Mouse (Mus musculus) neural tube, embryonic 12.5 days (tissue): ENCODE measurements around the gene Cfl1. TPM values are rescaled to one million over a fixed set of nuclear protein-coding genes. Genes with fewer than 3 reads are reported as not detected.

Experiments used
- ATAC-seq: fragments of 200-750 bp; cut with Nextera tagmentation; 2 replicates; pipeline ENCODE4 v1.8.0; 2017; ENCODE audit warnings: low read depth, mild to moderate bottlenecking, moderate TSS enrichment, moderate library complexity; ENCODE audit not compliant: low FRiP score
- H3K27ac ChIP-seq: fragments of 300-500 bp; sonication (generic); 2 replicates; pipeline ENCODE4 v1.5.1; 2016
- H3K27me3 ChIP-seq: fragments of 300-500 bp; sonication (generic); replicated peaks from 2 replicates; pipeline ENCODE4 v1.6.1; 2016; ENCODE audit warnings: mild to moderate bottlenecking
- H3K36me3 ChIP-seq: fragments of 300-500 bp; sonication (generic); 2 replicates; pipeline ENCODE4 v1.6.1; 2016; ENCODE audit warnings: mild to moderate bottlenecking
- H3K4me1 ChIP-seq: fragments of 300-500 bp; sonication (generic); 2 replicates; pipeline ENCODE4 v1.6.1; 2016
- H3K4me2 ChIP-seq: fragments of 300-500 bp; sonication (generic); replicated peaks from 2 replicates; pipeline ENCODE4 v1.6.1; 2016; ENCODE audit warnings: mild to moderate bottlenecking
- H3K4me3 ChIP-seq: fragments of 300-500 bp; sonication (generic); 2 replicates; pipeline ENCODE4 v1.5.1; 2016
- H3K9ac ChIP-seq: fragments of 300-500 bp; sonication (generic); 2 replicates; pipeline ENCODE4 v1.6.1; 2016; ENCODE audit warnings: mild to moderate bottlenecking
- H3K9me3 ChIP-seq: fragments of 300-500 bp; sonication (generic); 2 replicates; pipeline ENCODE4 v1.6.1; 2016; ENCODE audit warnings: mild to moderate bottlenecking
- WGBS: fragments of 180-500 bp; shearing (Covaris S2); methylation state at CpG from one replicate; pipeline ENCODE4 v1.1.7; 2016; 5-methylcytosine and 5-hydroxymethylcytosine counted together
- polyA plus RNA-seq: library from polyadenylated mRNA; unstranded; fragments of >200 nt; fragmentation: Nextera tagmentation; extraction: Ambion mirVana; gene quantifications from 2 replicates; pipeline ENCODE4 v1.2.1, GENCODE M21; 2016

The Cfl1 gene
- polyA plus RNA-seq, result 3,361 and 3,377 TPM in 2 replicates

DNA sequence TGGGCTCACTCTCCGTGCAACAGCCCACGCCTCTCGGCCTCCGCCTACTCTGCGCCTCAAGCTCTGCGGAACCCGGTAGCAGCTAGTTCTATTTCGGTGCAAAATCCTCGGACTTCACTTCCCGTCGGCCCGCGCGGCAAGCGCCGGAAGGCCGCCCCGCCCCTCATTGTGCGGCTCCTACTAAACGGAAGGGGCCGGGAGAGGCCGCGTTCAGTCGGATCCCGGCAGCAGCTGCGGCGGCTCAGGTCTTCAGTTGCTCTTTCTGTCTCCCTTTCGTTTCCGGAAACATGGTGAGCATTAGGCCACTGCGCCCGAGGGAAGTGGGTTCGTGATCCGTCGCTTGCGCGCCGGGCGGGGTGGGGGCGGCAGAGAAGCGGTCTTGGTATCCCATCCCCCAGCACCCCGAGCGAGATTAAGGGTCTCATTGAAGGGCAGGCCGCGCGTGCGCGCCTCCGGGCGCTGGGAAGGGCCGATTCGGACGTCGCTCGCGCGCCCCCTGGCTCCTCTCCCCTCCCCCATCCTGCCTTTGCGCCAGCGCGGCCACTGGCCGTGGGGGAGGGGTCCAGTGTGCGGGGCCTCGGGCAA, at the start of gene Cfl1:
TSS of gene Cfl1 (plus strand) at position 143 of the 585 bp plus-strand sequence.
- Histone ChIP-seq H3K9me3 (no peaks in the 10 kb centered on the region), H3K36me3 (peaks cover 40% of the 10 kb centered on the region), H3K4me2 (peak within 1 kb of the TSS; percentile 82), H3K27ac (peak within 1 kb of the TSS; percentile 99), H3K4me1 (peaks cover 26% of the 10 kb centered on the region), H3K9ac (peak within 1 kb of the TSS; percentile 91), H3K27me3 (no peaks in the 10 kb centered on the region), H3K4me3 (peak within 1 kb of the TSS; percentile 93)
- under 1% methylated on average over 62 of the region's 62 CpGs for WGBS
- ATAC-seq, result peak; percentile 67

DNA sequence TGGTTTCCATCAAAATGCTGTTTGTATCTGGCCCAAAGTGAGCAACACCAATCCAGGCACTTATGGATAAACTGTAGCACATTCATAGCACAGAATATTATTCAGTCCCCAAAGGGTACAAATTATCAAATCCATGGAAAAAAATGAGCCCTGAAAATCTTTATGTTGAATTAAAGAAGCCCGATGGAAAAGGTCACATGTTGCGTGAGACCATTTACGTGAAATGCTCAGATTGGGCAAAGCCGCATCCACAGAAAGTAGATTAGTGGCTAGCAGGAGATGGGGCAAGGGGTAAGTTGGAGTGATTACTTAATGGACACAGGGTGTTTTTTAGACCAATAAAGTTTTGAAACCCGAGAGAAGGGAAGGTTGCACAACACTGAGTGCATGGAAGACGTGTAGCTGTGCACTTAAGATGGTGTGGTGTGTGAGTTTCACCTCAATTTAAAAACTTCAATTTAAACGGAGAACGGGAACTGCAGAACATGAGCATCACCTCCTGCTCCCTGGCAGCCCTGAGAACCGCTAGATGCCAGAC, 45.8 kb upstream of the Cfl1 start:
- H3K27ac ChIP-seq, result no peak overlapping the region
- H3K4me1 ChIP-seq, result peaks cover 16% of the 10 kb centered on the region
- no peak overlapping the region for H3K4me2 ChIP-seq
- H3K9ac ChIP-seq, result no peak overlapping the region
- no peak for ATAC-seq
- H3K27me3 ChIP-seq, result peaks cover 46% of the 10 kb centered on the region
- H3K36me3 ChIP-seq, result no peaks in the 10 kb centered on the region
- H3K4me3 ChIP-seq, result no peak overlapping the region
- 74% methylated on average over 9 of the region's 9 CpGs for WGBS
- H3K9me3 ChIP-seq, result peaks cover 9% of the 10 kb centered on the region; the same call in 1 of the 2 replicates

DNA sequence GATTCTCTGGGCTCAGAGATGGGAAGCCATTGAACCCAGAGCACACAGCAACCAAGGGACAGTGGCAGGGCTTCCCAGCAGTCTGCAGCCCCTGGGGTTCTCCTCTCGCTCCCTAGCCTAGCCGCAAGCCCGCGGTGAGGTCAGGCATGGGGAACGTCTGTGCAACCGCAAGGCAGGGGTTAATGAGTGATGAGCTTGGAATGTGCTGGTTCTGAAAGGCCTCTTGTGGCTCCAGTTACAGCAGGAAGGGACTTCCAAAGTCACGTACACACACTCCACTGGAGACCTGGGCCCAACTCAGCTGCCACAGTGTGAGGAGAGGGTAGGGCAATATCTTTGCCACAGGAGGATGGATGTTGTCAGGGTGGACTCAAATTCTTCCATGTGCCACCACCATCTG, 45.3 kb upstream of the Cfl1 start:
- peaks cover 7% of the 10 kb centered on the region; the same call in 1 of the 2 replicates for H3K9me3 ChIP-seq
- 42% methylated on average over 7 of the region's 7 CpGs for WGBS
- peaks cover 16% of the 10 kb centered on the region for H3K4me1 ChIP-seq
- H3K9ac ChIP-seq, result no peak overlapping the region
- H3K27me3 ChIP-seq, result peaks cover 51% of the 10 kb centered on the region
- H3K4me3 ChIP-seq, result no peak overlapping the region
- H3K27ac ChIP-seq, result no peak overlapping the region
- H3K36me3 ChIP-seq, result no peaks in the 10 kb centered on the region
- H3K4me2 ChIP-seq, result no peak overlapping the region
- ATAC-seq, result no peak

DNA sequence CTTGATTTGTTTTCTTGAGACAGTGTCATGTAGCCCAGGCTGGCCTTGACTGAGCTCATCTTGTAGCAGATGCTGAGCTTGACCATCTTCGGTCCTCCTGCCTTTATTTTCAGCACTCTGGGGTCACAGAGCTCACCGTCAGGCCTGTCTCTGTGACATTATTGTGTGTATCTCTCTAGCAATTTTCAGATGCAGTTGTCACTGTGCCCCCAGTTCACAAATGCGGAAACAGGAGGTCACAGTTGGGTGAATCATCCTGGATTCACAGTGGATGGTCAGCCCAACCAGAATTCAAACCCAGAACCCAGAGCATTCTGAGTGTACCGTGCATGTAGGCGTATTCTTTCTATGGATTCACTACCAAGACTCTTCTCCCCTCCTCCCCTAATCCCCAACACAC, 44.5 kb upstream of the Cfl1 start:
- 90% methylated on average over 5 of the region's 5 CpGs for WGBS
- no peaks in the 10 kb centered on the region for H3K36me3 ChIP-seq
- no peak overlapping the region for H3K4me2 ChIP-seq
- peaks cover 59% of the 10 kb centered on the region for H3K27me3 ChIP-seq
- no peak overlapping the region for H3K4me3 ChIP-seq
- no peak overlapping the region for H3K9ac ChIP-seq
- ATAC-seq, result no peak
- no peaks in the 10 kb centered on the region for H3K9me3 ChIP-seq
- H3K4me1 ChIP-seq, result peaks cover 16% of the 10 kb centered on the region
- H3K27ac ChIP-seq, result no peak overlapping the region

DNA sequence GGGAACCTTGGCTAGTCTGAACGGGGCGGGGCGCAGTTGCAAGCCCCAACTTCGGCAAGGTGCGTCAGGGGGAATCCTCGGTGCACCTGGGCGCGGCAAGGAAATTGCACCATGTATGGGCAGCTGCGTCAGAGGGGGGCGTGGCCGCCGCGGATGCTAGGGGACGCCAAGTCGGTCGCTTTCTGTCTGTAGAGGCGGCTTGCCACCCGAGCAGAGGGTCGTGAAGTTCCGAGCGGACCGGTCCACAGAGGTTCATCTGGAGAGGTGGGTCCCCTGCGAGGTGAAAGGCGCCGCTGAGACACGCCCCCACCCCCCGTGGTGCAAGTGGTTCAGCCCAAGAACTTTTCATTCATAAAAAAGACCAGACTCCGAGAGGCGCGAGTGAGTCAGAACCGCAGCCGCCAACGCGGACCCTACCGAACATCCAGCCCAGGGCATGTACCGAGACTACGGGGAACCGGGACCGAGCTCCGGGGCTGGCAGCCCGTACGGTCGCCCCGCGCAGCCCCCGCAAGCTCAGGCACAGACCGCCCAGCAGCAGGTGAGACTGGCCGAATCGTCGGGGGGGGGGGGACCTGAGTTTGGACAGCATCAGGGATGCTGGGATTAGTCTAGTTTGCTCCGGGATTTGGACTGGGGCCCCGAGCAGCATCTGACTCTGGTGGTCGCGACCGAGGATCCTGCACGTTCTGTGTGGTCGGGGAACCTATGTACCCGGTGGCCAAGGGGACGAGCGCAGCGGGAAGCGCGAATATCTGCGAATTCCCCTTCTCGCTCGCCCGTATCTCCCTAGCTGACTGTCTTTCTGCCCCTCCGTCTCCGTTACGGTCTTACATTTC, 42.5 kb upstream of the Cfl1 start, which contains the start of gene Fosl1:
TSS of gene Fosl1 (plus strand) at position 33 of the 839 bp plus-strand sequence.
- H3K27me3 ChIP-seq, result peaks cover 60% of the 10 kb centered on the region
- H3K4me1 ChIP-seq, result peaks cover 16% of the 10 kb centered on the region
- 1% methylated on average over 70 of the region's 70 CpGs for WGBS

DNA sequence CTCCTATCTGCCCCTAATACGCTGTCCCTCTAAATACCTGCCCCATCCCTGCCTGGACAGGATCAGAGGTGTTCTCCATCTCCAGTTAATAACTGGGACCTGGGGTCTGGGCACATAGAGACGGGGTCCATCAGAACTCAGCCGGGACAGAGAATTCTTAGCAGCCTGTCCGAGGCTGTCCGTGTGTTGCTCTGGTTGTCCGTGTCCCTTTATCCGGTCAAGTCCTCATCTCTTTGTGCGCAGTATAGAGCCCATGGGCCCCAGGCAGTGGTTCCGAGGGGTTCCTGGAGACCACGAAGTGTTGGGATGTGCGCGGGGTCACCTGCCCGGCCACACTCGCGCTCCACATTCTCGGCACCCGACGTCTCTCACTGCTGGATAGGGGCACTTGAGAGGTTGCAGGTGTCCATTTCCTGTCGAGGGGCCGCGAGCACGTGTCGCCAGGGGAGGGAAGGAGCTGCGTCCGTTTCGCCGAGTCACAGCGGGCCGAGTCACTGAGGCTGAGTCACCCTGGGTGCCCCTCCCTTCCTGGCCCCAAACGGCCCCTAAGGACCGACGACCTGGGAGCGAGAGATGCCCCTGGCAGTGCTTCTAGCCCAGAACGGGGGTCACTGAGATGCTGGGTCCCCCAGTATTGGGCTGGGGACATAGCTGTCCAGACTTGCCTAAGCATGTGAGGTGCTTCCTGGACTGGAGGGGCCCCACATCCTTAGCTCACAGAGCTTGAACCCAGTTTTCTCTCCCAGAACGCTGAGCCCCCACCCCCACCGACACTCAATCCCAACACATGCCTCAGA, 41.7 kb upstream of the Cfl1 start:
- Histone ChIP-seq H3K9ac (peak overlapping the region; percentile 54; the same call in 1 of the 2 replicates), H3K4me3 (peak overlapping the region; percentile 34), H3K27me3 (peaks cover 60% of the 10 kb centered on the region), H3K27ac (no peak overlapping the region), H3K4me2 (peak overlapping the region; percentile 95), H3K4me1 (peaks cover 16% of the 10 kb centered on the region), H3K9me3 (no peaks in the 10 kb centered on the region), H3K36me3 (no peaks in the 10 kb centered on the region)
- ATAC-seq, result no peak
- WGBS, result 7% methylated on average over 36 of the region's 36 CpGs

More for the DNA sequence above, 42.5 kb upstream of the Cfl1 start, which contains the start of gene Fosl1:
- H3K27ac ChIP-seq, result no peak within 1 kb of the TSS
- peak within 1 kb of the TSS; percentile 34 for H3K4me3 ChIP-seq
- no peaks in the 10 kb centered on the region for H3K9me3 ChIP-seq
- ATAC-seq, result 0 out of 2 replicates have a peak, but pooled peaks have one; percentile 44
- peak within 1 kb of the TSS; percentile 54 for H3K9ac ChIP-seq
- H3K36me3 ChIP-seq, result no peaks in the 10 kb centered on the region
- H3K4me2 ChIP-seq, result peak within 1 kb of the TSS; percentile 95

DNA sequence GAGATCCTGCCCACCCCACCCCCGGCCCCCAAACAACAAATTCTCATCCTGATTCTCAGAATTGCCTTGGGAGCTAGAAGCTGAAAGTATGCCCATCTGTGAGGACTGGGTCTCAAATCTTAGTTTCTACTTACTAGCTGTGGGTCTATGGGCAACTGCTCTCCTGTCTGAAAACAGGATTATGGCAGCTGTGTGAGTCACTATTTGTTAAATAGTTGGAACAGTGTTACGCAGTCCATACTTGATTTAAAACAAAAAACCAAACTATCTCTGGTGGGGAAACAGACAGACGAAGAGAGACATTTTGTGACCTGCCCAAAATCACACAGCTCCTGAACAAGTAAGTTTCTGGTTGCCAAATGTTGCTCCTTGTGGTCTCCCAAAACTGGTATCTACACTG, 40.6 kb upstream of the Cfl1 start:
- H3K4me3 ChIP-seq, result no peak overlapping the region
- no peak overlapping the region for H3K27ac ChIP-seq
- H3K9ac ChIP-seq, result no peak overlapping the region
- WGBS, result 90% methylated on average over 3 of the region's 3 CpGs
- no peak overlapping the region for H3K4me2 ChIP-seq
- peaks cover 60% of the 10 kb centered on the region for H3K27me3 ChIP-seq
- peaks cover 9% of the 10 kb centered on the region; the same call in 1 of the 2 replicates for H3K36me3 ChIP-seq
- peaks cover 18% of the 10 kb centered on the region for H3K4me1 ChIP-seq
- no peak for ATAC-seq
- H3K9me3 ChIP-seq, result no peaks in the 10 kb centered on the region

DNA sequence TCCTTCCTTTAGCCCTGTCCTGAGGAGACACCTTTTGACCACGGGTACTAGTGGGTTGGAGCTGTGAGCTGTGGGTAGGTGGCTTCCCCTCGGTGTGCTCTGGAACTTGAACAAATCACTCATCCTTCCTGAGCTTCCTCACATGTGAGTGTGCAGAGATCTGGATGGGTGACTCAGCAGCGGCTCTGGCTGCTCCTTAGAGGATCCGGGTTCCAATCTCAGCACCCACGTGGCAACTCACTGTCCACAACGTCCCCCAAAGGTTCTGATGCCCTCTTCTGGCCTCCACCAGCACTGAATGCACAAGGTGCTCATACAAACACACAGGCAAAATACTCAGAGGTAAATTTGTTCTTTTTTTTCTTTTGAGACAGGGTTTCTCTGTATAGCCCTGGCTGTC, 38.5 kb upstream of the Cfl1 start:
- WGBS, result 87% methylated on average over 6 of the region's 6 CpGs
- Histone ChIP-seq H3K9ac (no peak overlapping the region), H3K27me3 (peaks cover 41% of the 10 kb centered on the region), H3K27ac (no peak overlapping the region), H3K9me3 (no peaks in the 10 kb centered on the region), H3K4me1 (peaks cover 39% of the 10 kb centered on the region), H3K4me3 (no peak overlapping the region), H3K4me2 (no peak overlapping the region), H3K36me3 (peaks cover 10% of the 10 kb centered on the region; the same call in 1 of the 2 replicates)
- ATAC-seq, result no peak

DNA sequence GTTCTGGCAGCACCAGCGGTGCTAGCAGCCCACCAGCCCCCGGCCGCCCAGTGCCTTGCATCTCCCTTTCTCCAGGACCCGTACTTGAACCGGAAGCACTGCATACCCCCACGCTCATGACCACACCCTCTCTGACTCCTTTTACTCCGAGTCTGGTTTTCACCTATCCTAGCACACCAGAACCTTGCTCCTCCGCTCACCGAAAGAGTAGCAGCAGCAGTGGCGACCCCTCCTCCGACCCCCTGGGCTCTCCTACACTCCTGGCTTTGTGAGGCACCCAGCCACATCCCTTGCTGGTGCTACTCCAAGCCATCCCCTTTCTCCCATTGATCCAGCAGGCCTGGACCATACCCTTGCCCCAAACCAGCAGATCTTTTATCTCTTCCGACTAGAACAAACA, 35.2 kb upstream of the Cfl1 start:
- H3K4me2 ChIP-seq, result peak overlapping the region; percentile 99
- peaks cover 10% of the 10 kb centered on the region; the same call in 1 of the 2 replicates for H3K36me3 ChIP-seq
- ATAC-seq, result no peak
- peaks cover 8% of the 10 kb centered on the region for H3K27me3 ChIP-seq
- no peak overlapping the region for H3K27ac ChIP-seq
- H3K9me3 ChIP-seq, result no peaks in the 10 kb centered on the region
- H3K9ac ChIP-seq, result peak overlapping the region; percentile 88; the same call in 1 of the 2 replicates
- 86% methylated on average over 12 of the region's 12 CpGs for WGBS
- H3K4me1 ChIP-seq, result peaks cover 27% of the 10 kb centered on the region
- no peak overlapping the region for H3K4me3 ChIP-seq

DNA sequence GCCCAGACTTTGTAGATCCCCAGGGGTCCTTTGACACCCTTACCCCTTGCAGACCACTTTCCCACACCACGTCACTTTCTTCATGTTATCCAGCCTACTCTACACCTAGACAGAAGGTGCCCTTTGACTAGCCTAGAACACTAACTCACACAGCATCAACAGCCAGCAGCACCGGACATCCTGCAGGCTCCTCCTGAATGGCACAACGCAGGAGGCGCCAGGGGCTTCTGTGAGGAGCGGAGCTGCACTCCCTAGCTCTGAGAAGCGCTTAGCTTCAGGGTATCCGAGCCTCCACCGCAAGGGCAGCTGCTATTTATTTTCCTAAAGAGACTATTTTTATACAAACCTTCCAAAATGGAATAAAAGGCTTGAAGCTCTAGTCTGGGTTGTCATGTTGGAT, 34.7 kb upstream of the Cfl1 start:
- Histone ChIP-seq H3K4me2 (peak overlapping the region; percentile 99), H3K27ac (no peak overlapping the region), H3K4me1 (peaks cover 29% of the 10 kb centered on the region), H3K4me3 (peak overlapping the region; percentile 77), H3K36me3 (peaks cover 10% of the 10 kb centered on the region; the same call in 1 of the 2 replicates), H3K9ac (peak overlapping the region; percentile 88), H3K9me3 (no peaks in the 10 kb centered on the region), H3K27me3 (peaks cover 3% of the 10 kb centered on the region)
- WGBS, result 73% methylated on average over 8 of the region's 8 CpGs
- no peak for ATAC-seq

DNA sequence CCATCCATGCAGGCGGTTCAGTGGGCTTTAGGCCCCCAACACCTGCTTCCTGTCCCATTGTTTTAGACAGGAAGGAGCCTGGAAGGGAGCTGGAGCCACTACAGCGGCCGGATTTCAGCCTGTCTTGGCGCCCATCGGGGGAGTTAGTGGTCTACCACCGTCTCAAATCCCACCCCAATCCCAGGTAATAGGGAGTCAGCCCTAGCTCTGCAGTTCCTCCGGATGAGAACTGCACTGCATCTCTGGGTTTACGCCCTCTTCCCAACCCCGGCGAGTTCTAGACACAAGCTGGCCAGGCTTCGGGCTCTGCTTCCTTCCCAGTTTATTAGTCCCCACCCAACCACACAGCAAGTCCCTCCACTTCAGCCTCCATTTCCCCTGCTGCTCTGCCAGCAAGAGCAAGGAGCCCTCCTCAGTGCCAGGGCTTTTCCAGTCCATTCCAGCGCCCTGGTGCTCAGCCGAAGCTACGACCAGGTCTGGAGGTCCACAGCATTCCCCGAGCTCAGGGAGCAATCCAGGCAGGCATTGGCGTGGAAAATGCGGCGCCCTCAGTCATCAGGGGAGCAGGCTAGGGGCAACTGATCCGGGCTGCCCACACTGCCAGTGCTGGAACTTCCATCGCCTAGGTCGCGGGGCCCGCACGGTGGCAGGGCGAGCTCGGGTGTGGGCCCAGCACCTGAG, 33.9 kb upstream of the Cfl1 start:
- Histone ChIP-seq H3K4me2 (peak overlapping the region; percentile 99), H3K9me3 (no peaks in the 10 kb centered on the region), H3K27me3 (no peaks in the 10 kb centered on the region; the same call in 1 of the 2 replicates), H3K4me1 (peaks cover 35% of the 10 kb centered on the region), H3K4me3 (peak overlapping the region; percentile 77), H3K9ac (peak overlapping the region; percentile 88), H3K36me3 (peaks cover 10% of the 10 kb centered on the region; the same call in 1 of the 2 replicates), H3K27ac (peak overlapping the region; percentile 93)
- 4% methylated on average over 26 of the region's 26 CpGs for WGBS
- ATAC-seq, result no peak
